In the genomic region with DNA sequence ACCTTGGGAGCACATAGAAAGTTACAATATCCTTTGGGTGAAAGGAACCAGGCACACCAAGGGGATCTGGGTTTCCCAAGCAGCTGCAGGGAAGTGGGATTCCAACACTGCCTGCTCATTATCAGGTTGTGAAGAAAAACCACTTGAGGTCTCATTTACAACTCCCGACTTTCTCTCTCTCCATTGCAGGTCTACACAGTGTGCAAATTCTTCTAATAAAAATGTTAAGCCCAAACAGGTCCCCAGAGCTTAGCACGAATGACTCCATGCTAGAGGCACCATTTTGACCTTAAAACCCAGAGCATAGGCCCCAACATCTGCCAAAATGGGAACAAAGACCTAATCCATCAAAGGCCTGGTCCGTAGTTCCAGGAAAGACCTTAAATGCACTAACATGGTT, we compare ENCODE assay signal across 21 mouse cellular contexts.
"Had no signal": no experiment of that assay in that cellular context is flagged by ENCODE, and none has a peak within 500 bp of the region (broad histone marks: within the 10 kb centered on the region; RNA-seq: fewer than 3 reads in every experiment).

No protein-coding gene starts in this region.

- H3K4me2 ChIP-seq: lung, embryonic 15.5 days; midbrain, embryonic 11.5 days; midbrain, embryonic 13.5 days; midbrain, embryonic 15.5 days; neural tube, embryonic 13.5 days; neural tube, embryonic 15.5 days had no signal

- DNase-seq: liver, postnatal 0 days; lung, adult 2 months; lung, postnatal 14 days; lung, postnatal 36 days; retina, postnatal 1 day; right cerebral cortex, adult 18-20 months; right cerebral cortex, postnatal 25 days; right cerebral cortex, postnatal 4 days; spleen, adult 18-20 months; thymus, adult 2 months; thymus, postnatal 25 days; thymus, postnatal 4 days had no signal

- H3K27me3 ChIP-seq: lung, embryonic 15.5 days; megakaryocyte, embryonic 14.5 days; midbrain, embryonic 13.5 days; midbrain, embryonic 15.5 days; neural tube, embryonic 13.5 days; neural tube, embryonic 15.5 days had no signal

- ATAC-seq: liver, postnatal 0 days; lung, postnatal 0 days; midbrain, embryonic 13.5 days; midbrain, embryonic 15.5 days had no signal

- H3K4me1 ChIP-seq: lung, embryonic 15.5 days; midbrain, embryonic 15.5 days; neural tube, embryonic 13.5 days; neural tube, embryonic 15.5 days had no signal

- H3K4me3 ChIP-seq: lung, embryonic 15.5 days; megakaryocyte, embryonic 14.5 days; midbrain, embryonic 13.5 days; midbrain, embryonic 15.5 days; myocyte; neural tube, embryonic 13.5 days; neural tube, embryonic 15.5 days had no signal

- H3K9me3 ChIP-seq: lung, embryonic 15.5 days; megakaryocyte, embryonic 14.5 days; midbrain, embryonic 13.5 days; midbrain, embryonic 15.5 days; neural tube, embryonic 13.5 days; neural tube, embryonic 15.5 days had no signal

- H3K36me3 ChIP-seq: lung, embryonic 15.5 days; midbrain, embryonic 13.5 days; midbrain, embryonic 15.5 days; neural tube, embryonic 13.5 days; neural tube, embryonic 15.5 days had no signal

- H3K27ac ChIP-seq: lung, embryonic 15.5 days; midbrain, embryonic 13.5 days; midbrain, embryonic 15.5 days; neural tube, embryonic 13.5 days; neural tube, embryonic 15.5 days had no signal

- H3K9ac ChIP-seq: liver, postnatal 0 days; lung, embryonic 15.5 days; midbrain, embryonic 13.5 days; midbrain, embryonic 15.5 days; neural tube, embryonic 13.5 days; neural tube, embryonic 15.5 days had no signal
